Mouse (Mus musculus) neural tube, embryonic 11.5 days (tissue): ENCODE results near the gene Ngb. TPM values are rescaled to one million over a fixed set of nuclear protein-coding genes. Genes with fewer than 3 reads are reported as not detected.

Experiments used
- ATAC-seq: fragments of 200-750 bp; cut with Nextera tagmentation; 2 replicates; pipeline ENCODE4 v1.8.0; 2017; ENCODE audit warnings: moderate number of reproducible peaks, mild to moderate bottlenecking, moderate TSS enrichment, moderate library complexity; ENCODE audit not compliant: insufficient read depth, low FRiP score, low TSS enrichment
- DNase-seq: peaks from one replicate; pipeline ENCODE4 v3.0.0-alpha.2; 2015; ENCODE audit warnings: low spot score
- H3K27ac ChIP-seq: fragments of 300-500 bp; sonication (generic); 2 replicates; pipeline ENCODE4 v1.5.1; 2014; ENCODE audit warnings: low read depth, mild to moderate bottlenecking, low read length
- H3K27me3 ChIP-seq: fragments of 300-500 bp; sonication (generic); 2 replicates; pipeline ENCODE4 v1.6.1; 2014; ENCODE audit warnings: mild to moderate bottlenecking, low read length, mixed read lengths; ENCODE audit not compliant: control insufficient read depth, insufficient read depth
- H3K36me3 ChIP-seq: fragments of 300-500 bp; sonication (generic); 2 replicates; pipeline ENCODE4 v1.6.1; 2014; ENCODE audit warnings: mild to moderate bottlenecking, low read length, moderate library complexity, mixed read lengths; ENCODE audit not compliant: control insufficient read depth, insufficient read depth
- H3K4me1 ChIP-seq: fragments of 300-500 bp; sonication (generic); 2 replicates; pipeline ENCODE4 v1.6.1; 2014; ENCODE audit warnings: low read length, mixed read lengths; ENCODE audit not compliant: control insufficient read depth, insufficient read depth
- H3K4me2 ChIP-seq: fragments of 300-500 bp; sonication (generic); 2 replicates; pipeline ENCODE4 v1.6.1; 2014; ENCODE audit warnings: low read depth, mild to moderate bottlenecking, moderate library complexity
- H3K4me3 ChIP-seq: fragments of 300-500 bp; sonication (generic); 2 replicates; pipeline ENCODE4 v1.5.1; 2014; ENCODE audit warnings: low read depth, low read length
- H3K9ac ChIP-seq: fragments of 300-500 bp; sonication (generic); 2 replicates; pipeline ENCODE4 v1.6.1; 2014; ENCODE audit warnings: mild to moderate bottlenecking, low read length
- H3K9me3 ChIP-seq: fragments of 300-500 bp; sonication (generic); 2 replicates; pipeline ENCODE4 v1.6.1; 2016; ENCODE audit warnings: low read length; ENCODE audit not compliant: control insufficient read depth
- WGBS: fragments of 180-500 bp; shearing (Covaris S2); extraction: QIAGEN DNeasy Blood & Tissue Kit; methylation state at CpG from one replicate; pipeline ENCODE4 v1.1.7; 2014; 5-methylcytosine and 5-hydroxymethylcytosine counted together
- polyA plus RNA-seq: library from polyadenylated mRNA; unstranded; fragments of >200 nt; fragmentation: Nextera tagmentation; extraction: Ambion mirVana; gene quantifications from 2 replicates; pipeline ENCODE4 v1.2.1, GENCODE M21; 2014

The Ngb gene
- polyA plus RNA-seq, 1 experiment from 2014 or later, result 0.56 TPM

DNA sequence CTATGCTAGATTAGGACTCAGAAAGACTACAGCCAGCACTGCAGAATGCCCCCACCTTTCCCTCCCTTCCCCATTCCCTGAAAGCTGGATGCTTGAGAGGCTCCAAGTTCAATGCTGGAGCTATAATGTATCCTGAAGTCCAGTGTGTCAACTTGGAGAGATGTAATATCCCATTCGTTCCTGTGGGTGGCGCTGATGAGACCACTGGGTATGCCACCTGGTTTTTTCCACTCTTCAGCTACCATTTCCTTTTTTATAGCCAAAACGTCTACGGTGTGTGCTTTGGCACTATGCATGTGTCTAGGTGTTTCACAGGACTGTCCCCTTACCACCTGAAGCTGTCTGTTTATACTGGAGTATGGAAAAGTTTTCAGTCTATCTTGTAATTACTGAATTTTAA is 14.0 kb downstream of the Ngb start:
- Histone ChIP-seq H3K4me2 (no peak overlapping the region), H3K36me3 (no peaks in the 10 kb centered on the region), H3K4me3 (no peak overlapping the region), H3K9ac (no peak overlapping the region), H3K4me1 (no peaks in the 10 kb centered on the region), H3K27ac (no peak overlapping the region), H3K27me3 (no peaks in the 10 kb centered on the region), H3K9me3 (no peaks in the 10 kb centered on the region)
- DNase-seq (no peak), ATAC-seq (no peak)
- 48% methylated on average over 4 of the region's 4 CpGs for WGBS

GRCm38 (mm10) chr12:87087236-87087635 is 15.1 kb downstream of the Ngb start:
- Histone ChIP-seq H3K9ac (no peak overlapping the region), H3K27ac (no peak overlapping the region), H3K4me1 (no peaks in the 10 kb centered on the region), H3K4me2 (no peak overlapping the region), H3K36me3 (no peaks in the 10 kb centered on the region), H3K4me3 (no peak overlapping the region), H3K27me3 (no peaks in the 10 kb centered on the region), H3K9me3 (no peaks in the 10 kb centered on the region)
- DNase-seq, result no peak
- no peak for ATAC-seq
- 67% methylated on average over 7 of the region's 7 CpGs for WGBS

- H3K27me3 ChIP-seq, result no peaks in the 10 kb centered on the region
- no peaks in the 10 kb centered on the region for H3K9me3 ChIP-seq
- no peak overlapping the region for H3K27ac ChIP-seq
- 83% methylated on average over 8 of the region's 8 CpGs for WGBS
- ATAC-seq (no peak), DNase-seq (no peak)
- H3K36me3 ChIP-seq, result no peaks in the 10 kb centered on the region
- H3K9ac ChIP-seq, result no peak overlapping the region
- H3K4me2 ChIP-seq, result no peak overlapping the region
- H3K4me3 ChIP-seq, result no peak overlapping the region
- H3K4me1 ChIP-seq, result no peaks in the 10 kb centered on the region
Observed at GRCm38 (mm10) chr12:87082797-87083196, 19.5 kb downstream of the Ngb start.

DNA sequence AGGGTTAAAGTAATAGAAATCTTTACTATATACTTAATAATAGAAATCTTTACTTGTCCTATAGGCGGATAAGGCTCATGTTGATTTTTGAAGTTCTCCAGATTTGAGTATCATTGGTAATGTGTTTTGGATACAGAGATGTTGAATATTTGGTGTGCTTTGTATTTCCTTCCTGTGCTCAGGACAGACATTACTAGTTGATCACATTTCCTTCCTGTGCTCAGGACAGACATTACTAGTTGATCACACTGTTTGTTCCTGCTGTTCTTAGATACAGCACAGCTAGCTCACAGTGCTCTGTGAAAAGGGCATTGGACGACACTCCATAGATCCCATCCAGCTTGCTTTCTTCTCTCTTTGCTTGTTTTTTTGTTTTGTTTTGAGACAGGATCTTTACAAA is 25.7 kb downstream of the Ngb start:
- Histone ChIP-seq H3K27ac (no peak overlapping the region), H3K9me3 (no peaks in the 10 kb centered on the region), H3K9ac (no peak overlapping the region), H3K27me3 (no peaks in the 10 kb centered on the region), H3K4me3 (no peak overlapping the region), H3K36me3 (no peaks in the 10 kb centered on the region), H3K4me1 (no peaks in the 10 kb centered on the region), H3K4me2 (no peak overlapping the region)
- 91% methylated on average over 2 of the region's 2 CpGs for WGBS
- no peak for ATAC-seq
- DNase-seq, result no peak

DNA sequence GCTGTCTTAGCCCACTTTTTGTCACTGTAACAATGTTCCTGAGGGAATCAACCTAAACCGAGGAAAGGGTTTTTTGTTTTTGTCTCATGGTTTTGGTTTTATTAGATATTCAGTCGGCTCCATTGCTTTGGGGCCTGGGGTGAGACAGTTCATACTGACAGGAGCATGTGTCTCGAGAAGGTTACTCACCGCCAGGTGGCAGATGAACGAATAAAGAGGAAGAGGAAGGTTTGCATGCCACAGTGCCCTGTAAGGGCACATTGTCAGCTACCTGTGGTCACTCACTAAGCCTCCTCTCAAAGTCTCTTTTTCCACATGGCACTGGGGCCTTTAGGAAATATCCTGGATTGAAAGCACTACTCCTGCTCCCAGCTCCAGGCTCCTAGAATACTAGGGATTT is 31.8 kb downstream of the Ngb start:
- Histone ChIP-seq H3K9ac (no peak overlapping the region), H3K4me3 (no peak overlapping the region), H3K27ac (no peak overlapping the region), H3K4me1 (no peaks in the 10 kb centered on the region), H3K27me3 (no peaks in the 10 kb centered on the region), H3K4me2 (no peak overlapping the region), H3K9me3 (no peaks in the 10 kb centered on the region), H3K36me3 (no peaks in the 10 kb centered on the region)
- WGBS, result 82% methylated on average over 5 of the region's 5 CpGs
- DNase-seq (no peak), ATAC-seq (no peak)

- H3K4me2 ChIP-seq, result no peak overlapping the region
- H3K27me3 ChIP-seq, result no peaks in the 10 kb centered on the region
- no peaks in the 10 kb centered on the region for H3K36me3 ChIP-seq
- H3K4me3 ChIP-seq, result no peak overlapping the region
- no peak overlapping the region for H3K9ac ChIP-seq
- H3K27ac ChIP-seq, result no peak overlapping the region
- no peaks in the 10 kb centered on the region for H3K9me3 ChIP-seq
- DNase-seq (no peak), ATAC-seq (no peak)
- WGBS, result 86% methylated on average over 5 of the region's 5 CpGs
- H3K4me1 ChIP-seq, result no peaks in the 10 kb centered on the region
Observed at GRCm38 (mm10) chr12:87066429-87066828, 35.9 kb downstream of the Ngb start.

- H3K4me2 ChIP-seq, result no peak overlapping the region
- H3K9ac ChIP-seq, result no peak overlapping the region
- H3K36me3 ChIP-seq, result no peaks in the 10 kb centered on the region
- H3K9me3 ChIP-seq, result no peaks in the 10 kb centered on the region
- ATAC-seq, result no peak
- DNase-seq, result no peak
- no peaks in the 10 kb centered on the region for H3K4me1 ChIP-seq
- 91% methylated on average over 11 of the region's 11 CpGs for WGBS
- H3K4me3 ChIP-seq, result no peak overlapping the region
- H3K27me3 ChIP-seq, result no peaks in the 10 kb centered on the region
- no peak overlapping the region for H3K27ac ChIP-seq
Observed at GRCm38 (mm10) chr12:87065446-87065845, 36.9 kb downstream of the Ngb start.

GRCm38 (mm10) chr12:87057066-87057465 is 45.3 kb downstream of the Ngb start:
- ATAC-seq (no peak), DNase-seq (no peak)
- H3K4me2 ChIP-seq, result no peak overlapping the region
- H3K9me3 ChIP-seq, result no peaks in the 10 kb centered on the region
- no peaks in the 10 kb centered on the region; the same call in 1 of the 2 replicates for H3K27me3 ChIP-seq
- no peaks in the 10 kb centered on the region for H3K4me1 ChIP-seq
- no peak overlapping the region for H3K27ac ChIP-seq
- no peak overlapping the region for H3K4me3 ChIP-seq
- 75% methylated on average over 17 of the region's 17 CpGs for WGBS
- H3K36me3 ChIP-seq, result no peaks in the 10 kb centered on the region
- no peak overlapping the region for H3K9ac ChIP-seq

DNA sequence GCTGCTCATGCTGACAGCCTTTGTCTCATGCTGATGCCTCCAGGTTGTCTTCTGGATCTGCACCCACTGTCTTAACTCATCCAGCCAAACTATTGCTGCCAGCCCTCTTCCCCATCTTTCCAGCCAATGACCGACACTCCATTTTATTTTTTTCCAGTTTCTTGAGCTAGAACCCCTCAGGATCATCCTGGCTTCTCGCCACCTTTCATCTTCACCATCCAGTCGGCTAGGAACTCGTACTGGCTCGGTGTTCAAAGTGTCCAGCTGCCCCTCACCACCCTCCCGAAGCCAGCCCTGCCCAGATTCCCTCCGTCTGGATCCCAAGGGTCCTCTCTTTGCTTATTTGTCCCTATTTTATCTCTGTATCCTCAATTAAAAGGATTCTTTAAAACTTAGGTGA is 47.5 kb downstream of the Ngb start:
- Histone ChIP-seq H3K9me3 (no peaks in the 10 kb centered on the region), H3K4me2 (no peak overlapping the region), H3K9ac (no peak overlapping the region), H3K4me1 (no peaks in the 10 kb centered on the region), H3K36me3 (no peaks in the 10 kb centered on the region), H3K27ac (no peak overlapping the region), H3K27me3 (no peaks in the 10 kb centered on the region; the same call in 1 of the 2 replicates), H3K4me3 (no peak overlapping the region)
- DNase-seq, result no peak
- no peak for ATAC-seq
- 76% methylated on average over 7 of the region's 7 CpGs for WGBS
